Mouse (Mus musculus): ENCODE measurements around the gene Rnf216.

GRCm38 (mm10) chr5:143057753-143058152, 55.0 kb downstream of the Rnf216 start:
- TF ChIP-seq CTCF (IDR thresholded peaks at IDR 0.05; ENCODE audit: insufficient read depth, low read depth, low read length) (no peak), POLR2A (IDR thresholded peaks at IDR 0.05; ENCODE audit: insufficient read depth, low read depth, low read length) (no peak)

All from olfactory bulb, adult 2 months (tissue).